ENCODE assay signal across 20 mouse cellular contexts in the genomic region with DNA sequence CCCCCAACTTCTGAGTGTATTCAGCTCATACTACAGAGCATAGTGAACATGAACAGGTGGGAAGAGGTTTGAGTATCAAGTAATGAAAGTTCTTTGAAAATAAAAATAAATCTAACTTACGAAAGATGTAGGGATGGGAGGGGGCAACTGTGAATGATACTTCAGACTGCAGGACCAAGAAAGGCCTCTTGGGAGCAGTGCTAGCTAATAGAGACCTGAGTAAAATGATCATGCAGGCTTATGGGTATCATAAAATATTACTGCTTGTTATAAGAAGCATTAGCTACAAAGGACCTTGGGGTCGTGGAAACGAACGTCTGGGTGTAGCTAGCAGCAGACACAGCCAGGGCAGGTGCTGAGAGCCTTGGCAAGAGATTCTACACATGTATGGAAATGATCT. TPM values are rescaled to one million over a fixed set of nuclear protein-coding genes. Genes with fewer than 3 reads are reported as not detected.
A peak's percentile ranks its signal among the peaks of the same experiment; 100 is the strongest.
DNase-seq lines count a peak whose midpoint lies in the region; ATAC-seq and TF ChIP-seq lines count a peak whose summit lies in the region.
"Had no signal": no experiment of that assay in that cellular context is flagged by ENCODE, and none has a peak within 500 bp of the region (broad histone marks: within the 10 kb centered on the region; RNA-seq: fewer than 3 reads in every experiment).

No protein-coding gene starts in this region.

- H3K27me3 ChIP-seq in heart, embryonic 13.5 days (replicated peaks): no peaks in the 10 kb centered on the region
- no peaks in the 10 kb centered on the region for H3K27me3 ChIP-seq in kidney, embryonic 16.5 days (ENCODE audit: insufficient read depth, low read length)
- H3K27me3 ChIP-seq: embryonic facial prominence, embryonic 15.5 days; limb, embryonic 12.5 days; midbrain, embryonic 12.5 days had no signal

- H3K9ac ChIP-seq in heart, embryonic 13.5 days: no peak overlapping the region
- H3K9ac ChIP-seq in kidney, embryonic 16.5 days (replicated peaks; ENCODE audit: low read length): no peak overlapping the region
- H3K9ac ChIP-seq: embryonic facial prominence, embryonic 15.5 days; limb, embryonic 12.5 days; midbrain, embryonic 12.5 days had no signal

- H3K4me1 ChIP-seq in heart, embryonic 13.5 days: peaks cover 30% of the 10 kb centered on the region
- no peaks in the 10 kb centered on the region for H3K4me1 ChIP-seq in kidney, embryonic 16.5 days (ENCODE audit: insufficient read depth, low read length)
- no peaks in the 10 kb centered on the region for H3K4me1 ChIP-seq in cortical plate, adult 2 months (ENCODE audit: control insufficient read depth, insufficient read depth, low read length)
- H3K4me1 ChIP-seq: embryonic facial prominence, embryonic 15.5 days; limb, embryonic 12.5 days; midbrain, embryonic 12.5 days had no signal

- intact Hi-C loops in heart, postnatal 14 days (cut with DNase I): loop anchor here (5.0 kb wide), 1 partner anchor 179 kb away; no protein-coding TSS in a partner anchor

- DNase-seq in heart, postnatal 14 days: no peak
- DNase-seq in kidney, postnatal 36 days: peak; percentile 7 to 19
- peak; percentile 4 for DNase-seq in lung, postnatal 10 days
- DNase-seq in lung, adult 18-20 months: no peak
- no peak for DNase-seq in layer of hippocampus, adult 9-10 months (ENCODE audit: low spot score)
- DNase-seq: adrenal gland, postnatal 14 days; cerebellum, adult 9-10 months; layer of hippocampus, postnatal 36 days; lung, postnatal 4 days; thymus, postnatal 25 days had no signal

- peak overlapping the region; percentile 85 for H3K27ac ChIP-seq in heart, embryonic 13.5 days (replicated peaks)
- no peak overlapping the region for H3K27ac ChIP-seq in kidney, embryonic 16.5 days (ENCODE audit: low read length)
- no peak overlapping the region for H3K27ac ChIP-seq in cortical plate, adult 2 months (ENCODE audit: insufficient read depth, low read length)
- H3K27ac ChIP-seq: embryonic facial prominence, embryonic 15.5 days; limb, embryonic 12.5 days; midbrain, embryonic 12.5 days had no signal

- H3K4me2 ChIP-seq in heart, embryonic 13.5 days: peak overlapping the region; percentile 20; the same call in 1 of the 2 replicates
- no peak overlapping the region for H3K4me2 ChIP-seq in kidney, embryonic 16.5 days (replicated peaks; ENCODE audit: low read depth, low read length)
- H3K4me2 ChIP-seq: embryonic facial prominence, embryonic 15.5 days; limb, embryonic 12.5 days; midbrain, embryonic 12.5 days had no signal

- no peaks in the 10 kb centered on the region for H3K9me3 ChIP-seq in heart, embryonic 13.5 days
- H3K9me3 ChIP-seq in kidney, embryonic 16.5 days (ENCODE audit: low read length): no peaks in the 10 kb centered on the region
- H3K9me3 ChIP-seq: embryonic facial prominence, embryonic 15.5 days; limb, embryonic 12.5 days; midbrain, embryonic 12.5 days had no signal

- TF ChIP-seq CTCF in cortical plate, adult 2 months (IDR thresholded peaks at IDR 0.05; ENCODE audit: extremely low read depth, insufficient read depth, low read length): peak; percentile 45

- TF ChIP-seq POLR2A in cortical plate, adult 2 months (IDR thresholded peaks at IDR 0.05; ENCODE audit: extremely low read depth, insufficient read depth, low read length): no peak

- WGBS in heart, embryonic 13.5 days: 47% methylated on average over 4 of the region's 4 CpGs
- 62% methylated on average over 4 of the region's 4 CpGs for WGBS in kidney, embryonic 16.5 days

- H3K4me3 ChIP-seq in heart, embryonic 13.5 days: no peak overlapping the region
- H3K4me3 ChIP-seq in kidney, embryonic 16.5 days (ENCODE audit: low read length): no peak overlapping the region
- H3K4me3 ChIP-seq in cortical plate, adult 2 months (ENCODE audit: insufficient read depth, low read length): no peak overlapping the region
- H3K4me3 ChIP-seq: embryonic facial prominence, embryonic 15.5 days; limb, embryonic 12.5 days; midbrain, embryonic 12.5 days had no signal

- no peak for ATAC-seq in heart, embryonic 13.5 days (ENCODE audit: extremely low read depth, insufficient number of reproducible peaks, low FRiP score, low TSS enrichment)
- no peak for ATAC-seq in kidney, embryonic 16.5 days (ENCODE audit: low FRiP score, low TSS enrichment)
- ATAC-seq: hindbrain, embryonic 16.5 days had no signal

- H3K36me3 ChIP-seq in heart, embryonic 13.5 days: no peaks in the 10 kb centered on the region
- no peaks in the 10 kb centered on the region for H3K36me3 ChIP-seq in kidney, embryonic 16.5 days (ENCODE audit: insufficient read depth, low read length)
- H3K36me3 ChIP-seq: embryonic facial prominence, embryonic 15.5 days; G1E; limb, embryonic 12.5 days; midbrain, embryonic 12.5 days had no signal

RNA-seq across cellular contexts. Expression of a gene that starts 11.6 kb away (rescaled TPM):
- 0.24 TPM in 1 of 2 replicates, not detected in the other for polyA plus RNA-seq in heart, embryonic 13.5 days (2015; fragmentation: Nextera tagmentation; extraction: Ambion mirVana)
- 1 to 10 TPM; 1.0 to 1.3 TPM for total RNA-seq in heart, postnatal 14 days (2021)
- 0.21 and 0.51 TPM in 2 replicates for polyA plus RNA-seq in kidney, embryonic 16.5 days (2015; fragmentation: Nextera tagmentation; extraction: Ambion mirVana)
- polyA plus RNA-seq in cortical plate, adult 2 months (2012; rRNA removed): not detected in 2 replicates
- total RNA-seq: G1E; layer of hippocampus, postnatal 36 days had no signal
- polyA plus RNA-seq: forebrain, embryonic 11.5 days; G1E; hindbrain, embryonic 16.5 days; limb, embryonic 12.5 days; midbrain, embryonic 12.5 days; neural tube, embryonic 11.5 days had no signal

RNA-seq across cellular contexts. Expression of a gene that starts 20.2 kb away (rescaled TPM):
- polyA plus RNA-seq in heart, embryonic 13.5 days (2015; fragmentation: Nextera tagmentation; extraction: Ambion mirVana): 0.78 and 1.6 TPM in 2 replicates
- total RNA-seq in heart, postnatal 14 days (2021): 10 to 100 TPM; 54.0 to 99.2 TPM
- polyA plus RNA-seq in kidney, embryonic 16.5 days (2015; fragmentation: Nextera tagmentation; extraction: Ambion mirVana): 0.22 and 2.4 TPM in 2 replicates
- polyA plus RNA-seq in cortical plate, adult 2 months (2012; rRNA removed): 0.94 TPM in 1 of 2 replicates, not detected in the other
- total RNA-seq: G1E had no signal
- polyA plus RNA-seq: G1E had no signal

Comparison
In these comparisons a context has a peak if more than half of its experiments do, and no peak if none do; other contexts are left out.
1. DNase-seq: peak in kidney, postnatal 36 days (2 of 2) and lung, postnatal 10 days (single experiment); none in heart, postnatal 14 days (0 of 2), lung, adult 18-20 months (0 of 2) and layer of hippocampus, adult 9-10 months (single experiment).